Mouse (Mus musculus) small intestine, adult 2 months (tissue): Measurements from ENCODE around the gene Gnb3.

ENCODE experiments used
- CTCF ChIP-seq: fragments of 200-500 bp; IDR thresholded peaks from 2 replicates; pipeline ENCODE4 v1.5.1; 2012; ENCODE audit warnings: low read depth, mild to moderate bottlenecking, control low read depth, inconsistent platforms, low read length, moderate library complexity, mixed read lengths; ENCODE audit not compliant: insufficient replicate concordance, insufficient read length; ENCODE audit errors: extremely low read depth
- POLR2A ChIP-seq: fragments of 200-500 bp; IDR thresholded peaks from 2 replicates; pipeline ENCODE4 v1.6.1; 2012; ENCODE audit warnings: low read depth, mild to moderate bottlenecking, control low read depth, inconsistent platforms, low read length, moderate library complexity

- no peak for TF ChIP-seq POLR2A
- no peak for TF ChIP-seq CTCF
Observed at GRCm38 (mm10) chr6:124879390-124879789, 39.3 kb upstream of the Gnb3 start.
